Mouse (Mus musculus) midbrain, embryonic 13.5 days (tissue): ENCODE results near the gene Mpped2. TPM values are rescaled to one million over a fixed set of nuclear protein-coding genes. Genes with fewer than 3 reads are reported as not detected.

Experiments
- ATAC-seq: fragments of 200-750 bp; cut with Nextera tagmentation; 2 replicates; pipeline ENCODE4 v1.8.0; 2017; ENCODE audit warnings: mild to moderate bottlenecking, moderate TSS enrichment, moderate library complexity
- H3K27ac ChIP-seq: fragments of 300-500 bp; sonication (generic); 2 replicates; pipeline ENCODE4 v1.5.1; 2015; ENCODE audit warnings: inconsistent platforms, mild to moderate bottlenecking, moderate library complexity
- H3K27me3 ChIP-seq: fragments of 300-500 bp; sonication (generic); 2 replicates; pipeline ENCODE4 v1.6.1; 2015; ENCODE audit warnings: mild to moderate bottlenecking, inconsistent platforms
- H3K36me3 ChIP-seq: fragments of 300-500 bp; sonication (generic); 2 replicates; pipeline ENCODE4 v1.6.1; 2015; ENCODE audit warnings: mild to moderate bottlenecking, inconsistent platforms
- H3K4me1 ChIP-seq: fragments of 300-500 bp; sonication (generic); replicated peaks from 2 replicates; pipeline ENCODE4 v1.6.1; 2015; ENCODE audit warnings: inconsistent platforms
- H3K4me2 ChIP-seq: fragments of 300-500 bp; sonication (generic); replicated peaks from 2 replicates; pipeline ENCODE4 v1.6.1; 2015; ENCODE audit warnings: moderate library complexity, mild to moderate bottlenecking, inconsistent platforms
- H3K4me3 ChIP-seq: fragments of 300-500 bp; sonication (generic); replicated peaks from 2 replicates; pipeline ENCODE4 v1.5.1; 2015; ENCODE audit warnings: mild to moderate bottlenecking, inconsistent platforms
- H3K9ac ChIP-seq: fragments of 300-500 bp; sonication (generic); replicated peaks from 2 replicates; pipeline ENCODE4 v1.6.1; 2015; ENCODE audit warnings: mild to moderate bottlenecking, inconsistent platforms
- H3K9me3 ChIP-seq: fragments of 300-500 bp; sonication (generic); 2 replicates; pipeline ENCODE4 v1.6.1; 2016; ENCODE audit warnings: mild to moderate bottlenecking, inconsistent platforms
- WGBS: fragments of 180-500 bp; shearing (Covaris S2); methylation state at CpG from one replicate; pipeline ENCODE4 v1.1.7; 2015; 5-methylcytosine and 5-hydroxymethylcytosine counted together
- polyA plus RNA-seq: library from polyadenylated mRNA; unstranded; fragments of >200 nt; fragmentation: Nextera tagmentation; extraction: Ambion mirVana; gene quantifications from 2 replicates; pipeline ENCODE4 v1.2.1, GENCODE M21; 2015

The Mpped2 gene
- polyA plus RNA-seq, 1 experiment from 2014 or later = 157 TPM

GRCm38 (mm10) chr2:106750878-106751277 is 57.8 kb downstream of the Mpped2 start:
- Histone ChIP-seq H3K9me3 (no peaks in the 10 kb centered on the region), H3K4me3 (no peak overlapping the region), H3K9ac (no peak overlapping the region), H3K4me1 (peaks cover 20% of the 10 kb centered on the region), H3K36me3 (no peaks in the 10 kb centered on the region), H3K27ac (no peak overlapping the region), H3K4me2 (no peak overlapping the region), H3K27me3 (no peaks in the 10 kb centered on the region)
- ATAC-seq = no peak
- 28% methylated on average over 3 of the region's 3 CpGs for WGBS

- peaks cover 34% of the 10 kb centered on the region for H3K4me1 ChIP-seq
- H3K4me2 ChIP-seq = no peak overlapping the region
- 87% methylated on average over 5 of the region's 5 CpGs for WGBS
- no peaks in the 10 kb centered on the region for H3K36me3 ChIP-seq
- H3K4me3 ChIP-seq = no peak overlapping the region
- H3K9me3 ChIP-seq = no peaks in the 10 kb centered on the region
- H3K27ac ChIP-seq = no peak overlapping the region
- H3K9ac ChIP-seq = no peak overlapping the region
- H3K27me3 ChIP-seq = no peaks in the 10 kb centered on the region
- no peak for ATAC-seq
Measured at GRCm38 (mm10) chr2:106753703-106754102, 60.6 kb downstream of the Mpped2 start.

GRCm38 (mm10) chr2:106754696-106755095 is 61.6 kb downstream of the Mpped2 start:
- WGBS = 81% methylated on average over 5 of the region's 5 CpGs

GRCm38 (mm10) chr2:106756354-106757103 is 63.5 kb downstream of the Mpped2 start:
- no peak overlapping the region for H3K4me3 ChIP-seq
- H3K27me3 ChIP-seq = no peaks in the 10 kb centered on the region
- no peaks in the 10 kb centered on the region for H3K9me3 ChIP-seq
- H3K4me1 ChIP-seq = peaks cover 28% of the 10 kb centered on the region
- H3K27ac ChIP-seq = no peak overlapping the region
- no peaks in the 10 kb centered on the region for H3K36me3 ChIP-seq
- WGBS = 24% methylated on average over 13 of the region's 13 CpGs
- H3K9ac ChIP-seq = no peak overlapping the region
- no peak overlapping the region for H3K4me2 ChIP-seq
- peak; percentile 49; the same call in 1 of the 2 replicates for ATAC-seq

More at GRCm38 (mm10) chr2:106754696-106755095, 61.6 kb downstream of the Mpped2 start:
- Histone ChIP-seq H3K27me3 (no peaks in the 10 kb centered on the region), H3K4me2 (no peak overlapping the region), H3K4me3 (no peak overlapping the region), H3K4me1 (peaks cover 34% of the 10 kb centered on the region), H3K9ac (no peak overlapping the region), H3K27ac (no peak overlapping the region), H3K36me3 (no peaks in the 10 kb centered on the region), H3K9me3 (no peaks in the 10 kb centered on the region)
- no peak for ATAC-seq

- WGBS = 94% methylated on average over 8 of the region's 8 CpGs
- no peak for ATAC-seq
- no peak overlapping the region for H3K27ac ChIP-seq
- peaks cover 4% of the 10 kb centered on the region; the same call in 1 of the 2 replicates for H3K36me3 ChIP-seq
- H3K4me2 ChIP-seq = no peak overlapping the region
- no peak overlapping the region for H3K4me3 ChIP-seq
- H3K27me3 ChIP-seq = no peaks in the 10 kb centered on the region
- no peaks in the 10 kb centered on the region for H3K9me3 ChIP-seq
- H3K4me1 ChIP-seq = peaks cover 8% of the 10 kb centered on the region
- no peak overlapping the region for H3K9ac ChIP-seq
Measured at GRCm38 (mm10) chr2:106762920-106763319, 69.9 kb downstream of the Mpped2 start.

- no peak for ATAC-seq
- 88% methylated on average over 12 of the region's 12 CpGs for WGBS
Measured at GRCm38 (mm10) chr2:106769236-106769635, 76.2 kb downstream of the Mpped2 start.

GRCm38 (mm10) chr2:106772643-106773042 is 79.6 kb downstream of the Mpped2 start:
- Histone ChIP-seq H3K4me3 (no peak overlapping the region), H3K27me3 (no peaks in the 10 kb centered on the region), H3K36me3 (peaks cover 7% of the 10 kb centered on the region), H3K4me1 (0 out of 2 replicates have a peak, but pooled peaks cover 9% of the 10 kb centered on the region), H3K9me3 (no peaks in the 10 kb centered on the region), H3K9ac (no peak overlapping the region), H3K4me2 (no peak overlapping the region), H3K27ac (no peak overlapping the region)
- ATAC-seq = 0 out of 2 replicates have a peak, but pooled peaks have one; percentile 31
- WGBS = 45% methylated on average over 5 of the region's 5 CpGs

More at GRCm38 (mm10) chr2:106769236-106769635, 76.2 kb downstream of the Mpped2 start:
- Histone ChIP-seq H3K4me2 (no peak overlapping the region), H3K36me3 (peaks cover 7% of the 10 kb centered on the region; the same call in 1 of the 2 replicates), H3K9ac (no peak overlapping the region), H3K27ac (no peak overlapping the region), H3K4me1 (0 out of 2 replicates have a peak, but pooled peaks cover 3% of the 10 kb centered on the region), H3K27me3 (no peaks in the 10 kb centered on the region), H3K9me3 (no peaks in the 10 kb centered on the region), H3K4me3 (no peak overlapping the region)

GRCm38 (mm10) chr2:106774251-106775196 is 81.5 kb downstream of the Mpped2 start:
- WGBS = 60% methylated on average over 10 of the region's 10 CpGs
- Histone ChIP-seq H3K4me2 (no peak overlapping the region), H3K9me3 (no peaks in the 10 kb centered on the region), H3K36me3 (peaks cover 3% of the 10 kb centered on the region), H3K4me1 (0 out of 2 replicates have a peak, but pooled peaks cover 9% of the 10 kb centered on the region), H3K27me3 (no peaks in the 10 kb centered on the region), H3K9ac (no peak overlapping the region), H3K27ac (peak overlapping the region; percentile 22; the same call in 1 of the 2 replicates), H3K4me3 (no peak overlapping the region)
- 0 out of 2 replicates have a peak, but pooled peaks have one; percentile 9 for ATAC-seq

- ATAC-seq = no peak
- H3K9ac ChIP-seq = no peak overlapping the region
- peaks cover 3% of the 10 kb centered on the region for H3K36me3 ChIP-seq
- H3K27me3 ChIP-seq = no peaks in the 10 kb centered on the region
- no peaks in the 10 kb centered on the region for H3K9me3 ChIP-seq
- no peak overlapping the region for H3K4me3 ChIP-seq
- WGBS = 91% methylated on average over 2 of the region's 2 CpGs
- H3K27ac ChIP-seq = no peak overlapping the region
- H3K4me2 ChIP-seq = no peak overlapping the region
- H3K4me1 ChIP-seq = peaks cover 12% of the 10 kb centered on the region
Measured at GRCm38 (mm10) chr2:106775994-106776393, 82.9 kb downstream of the Mpped2 start.

- Histone ChIP-seq H3K36me3 (peaks cover 3% of the 10 kb centered on the region), H3K27ac (no peak overlapping the region), H3K4me3 (no peak overlapping the region), H3K9me3 (no peaks in the 10 kb centered on the region), H3K27me3 (no peaks in the 10 kb centered on the region), H3K4me2 (no peak overlapping the region), H3K9ac (no peak overlapping the region), H3K4me1 (peaks cover 36% of the 10 kb centered on the region)
- WGBS = 92% methylated on average over 7 of the region's 7 CpGs
- no peak for ATAC-seq
Measured at GRCm38 (mm10) chr2:106778861-106779516, 85.9 kb downstream of the Mpped2 start.
